Mouse (Mus musculus) bone marrow, adult 2 months (tissue): Measurements from ENCODE around the gene Pax2.

ENCODE experiments used
- CTCF ChIP-seq: fragments of 200-500 bp; IDR thresholded peaks from 2 replicates; pipeline ENCODE4 v1.5.1; 2011; ENCODE audit warnings: low read length, control low read depth; ENCODE audit not compliant: control insufficient read depth, insufficient read depth
- POLR2A ChIP-seq: fragments of 200-500 bp; IDR thresholded peaks from 2 replicates; pipeline ENCODE4 v1.6.1; 2011; ENCODE audit warnings: low read depth, mild to moderate bottlenecking, control low read depth, low read length, borderline replicate concordance; ENCODE audit not compliant: control insufficient read depth

DNA sequence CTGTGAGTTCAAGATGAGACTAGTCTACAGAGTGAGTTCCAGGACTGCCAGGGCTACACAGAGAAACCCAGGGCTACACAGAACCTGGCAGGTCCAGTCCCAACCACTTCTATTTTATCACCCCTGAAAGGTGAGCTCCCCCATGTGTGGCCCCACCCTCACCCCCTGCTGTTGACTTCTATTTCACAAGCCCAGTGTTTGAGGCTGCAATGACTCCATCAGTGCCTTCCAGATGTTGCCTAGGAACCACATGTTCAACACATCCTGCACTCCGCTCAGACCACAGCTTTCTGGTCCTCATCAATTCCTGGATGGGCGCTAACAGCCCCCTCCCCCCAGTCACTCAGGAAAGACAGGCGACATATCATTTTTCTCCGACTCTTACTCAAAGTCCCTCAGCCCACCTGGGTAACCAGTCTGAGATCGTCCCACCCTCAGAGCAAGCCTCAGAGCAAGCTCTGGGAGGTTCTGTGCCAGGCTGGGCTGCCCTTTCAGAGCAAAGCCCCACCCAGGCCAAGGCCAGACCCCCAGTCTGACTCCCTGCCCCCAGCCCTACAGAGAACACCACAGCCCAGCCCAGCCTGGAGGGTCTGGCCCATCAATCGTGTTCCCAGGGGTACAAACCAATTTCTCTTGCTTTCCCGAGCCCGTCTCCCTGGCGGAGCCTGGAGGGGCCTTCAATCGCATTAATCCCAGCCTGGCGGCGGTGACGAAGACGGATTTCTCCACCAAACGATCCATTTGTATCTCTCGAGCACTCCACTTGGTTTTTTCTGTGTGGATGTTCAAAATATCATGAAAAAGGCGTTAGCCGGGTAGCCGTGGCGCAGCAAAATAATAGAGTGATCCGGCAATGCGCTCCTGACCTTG is 38.9 kb upstream of the Pax2 start:
- TF ChIP-seq POLR2A (no peak), CTCF (no peak)
